ENCODE assay signal across 10 mouse cellular contexts in genomic region chr4:95319036-95319435, GRCm38 (mm10).
A peak's percentile ranks its signal among the peaks of the same experiment; 100 is the strongest.
DNase-seq lines count a peak whose midpoint lies in the region; ATAC-seq lines count a peak whose summit lies in the region.
"Had no signal": no experiment of that assay in that cellular context is flagged by ENCODE, and none has a peak within 500 bp of the region (broad histone marks: within the 10 kb centered on the region; RNA-seq: fewer than 3 reads in every experiment).

No protein-coding gene starts in this region.

- H3K9ac ChIP-seq in embryonic facial prominence, embryonic 11.5 days (replicated peaks; ENCODE audit: low read length): no peak overlapping the region
- H3K9ac ChIP-seq: forebrain, embryonic 15.5 days had no signal

- no peaks in the 10 kb centered on the region for H3K27me3 ChIP-seq in embryonic facial prominence, embryonic 11.5 days (ENCODE audit: control insufficient read depth, insufficient read depth, low read length)
- H3K27me3 ChIP-seq: forebrain, embryonic 15.5 days had no signal

- 18% methylated on average over 6 of the region's 6 CpGs for WGBS in embryonic facial prominence, embryonic 11.5 days

- no peaks in the 10 kb centered on the region; the same call in none of the 2 replicates for H3K4me1 ChIP-seq in embryonic facial prominence, embryonic 11.5 days (ENCODE audit: control insufficient read depth, insufficient read depth, low read length)

- peak; percentile 41 for DNase-seq in gastrocnemius, postnatal 14 days
- DNase-seq in gastrocnemius, postnatal 10 days: no peak
- DNase-seq in 3T3-L1 (ENCODE audit: low read depth, low spot score): peak; percentile 90
- DNase-seq in embryonic facial prominence, embryonic 11.5 days (ENCODE audit: low spot score): peak; percentile 74
- peak; percentile 9 to 33 for DNase-seq in heart, postnatal 14 days
- no peak for DNase-seq in thymus, postnatal 10 days (ENCODE audit: low spot score in 2 of 2)
- DNase-seq in retina, embryonic 14.5 days (ENCODE audit: low spot score): no peak
- DNase-seq in neural tube, embryonic 10.5 days (ENCODE audit: extremely low spot score, low spot score): no peak

- intact Hi-C loops in gastrocnemius, postnatal 14 days (cut with DNase I; ENCODE audit: low total_unique reads): no loop called here
- intact Hi-C loops in heart, postnatal 14 days (cut with DNase I): no loop called here

- no peak overlapping the region for H3K4me3 ChIP-seq in embryonic facial prominence, embryonic 11.5 days (ENCODE audit: low read depth, low read length)
- H3K4me3 ChIP-seq: forebrain, embryonic 15.5 days had no signal

- no peak overlapping the region for H3K4me2 ChIP-seq in embryonic facial prominence, embryonic 11.5 days (ENCODE audit: low read depth, low read length)
- H3K4me2 ChIP-seq: forebrain, embryonic 15.5 days; midbrain, embryonic 11.5 days had no signal

- no peaks in the 10 kb centered on the region for H3K36me3 ChIP-seq in embryonic facial prominence, embryonic 11.5 days (replicated peaks; ENCODE audit: control insufficient read depth, insufficient read depth, low read depth, low read length)
- H3K36me3 ChIP-seq: forebrain, embryonic 15.5 days had no signal

- H3K27ac ChIP-seq in embryonic facial prominence, embryonic 11.5 days (replicated peaks; ENCODE audit: low read depth, low read length): 0 out of 2 replicates have a peak overlapping the region, but pooled peaks have one; percentile 3
- H3K27ac ChIP-seq: forebrain, embryonic 15.5 days had no signal

- no peaks in the 10 kb centered on the region for H3K9me3 ChIP-seq in embryonic facial prominence, embryonic 11.5 days (replicated peaks; ENCODE audit: control insufficient read depth, low read length)
- H3K9me3 ChIP-seq: forebrain, embryonic 15.5 days had no signal

- ATAC-seq in embryonic facial prominence, embryonic 11.5 days (replicated peaks; ENCODE audit: insufficient number of reproducible peaks, low FRiP score, low TSS enrichment, low read depth): peak; percentile 40

Comparison
In these comparisons a context has a peak if more than half of its experiments do, and no peak if none do; other contexts are left out.
1. DNase-seq: peak in gastrocnemius, postnatal 14 days (single experiment), 3T3-L1 (single experiment), embryonic facial prominence, embryonic 11.5 days (single experiment) and heart, postnatal 14 days (2 of 2); none in gastrocnemius, postnatal 10 days (single experiment), thymus, postnatal 10 days (0 of 2), retina, embryonic 14.5 days (single experiment) and neural tube, embryonic 10.5 days (single experiment).